Mouse (Mus musculus) mouse trophoblast stem cell (cell line): ENCODE data around the gene Lifr.

Source experiments
- in situ Hi-C, 2 experiments: fragments of 300-500 bp; cut with MseI, MboI; formaldehyde crosslinking; loops; 2 replicates in 1 of 2; 3 replicates in 1 of 2; pipeline ENCODE4 v1.15.1; 2025

The Lifr gene

GRCm38 (mm10) chr15:7080916-7081626, 9.3 kb upstream of the Lifr start:
- in situ Hi-C loops: no loop called here

- in situ Hi-C loops: no loop called here
Observed at GRCm38 (mm10) chr15:7081795-7082194, 8.6 kb upstream of the Lifr start.

- in situ Hi-C loops: no loop called here
Observed at GRCm38 (mm10) chr15:7082901-7083300, 7.5 kb upstream of the Lifr start.

- in situ Hi-C loops: no loop called here
Observed at GRCm38 (mm10) chr15:7084780-7085497, 5.5 kb upstream of the Lifr start.

GRCm38 (mm10) chr15:7088691-7089090, 1.7 kb upstream of the Lifr start:
- in situ Hi-C loops: no loop called here

GRCm38 (mm10) chr15:7092321-7092720, 1.9 kb downstream of the Lifr start:
- in situ Hi-C loops: no loop called here

GRCm38 (mm10) chr15:7099406-7099805, 9.0 kb downstream of the Lifr start:
- in situ Hi-C loops: no loop called here

GRCm38 (mm10) chr15:7100226-7100625, 9.8 kb downstream of the Lifr start:
- in situ Hi-C loops: no loop called here

GRCm38 (mm10) chr15:7103051-7103450, 12.6 kb downstream of the Lifr start:
- in situ Hi-C loops: no loop called here

GRCm38 (mm10) chr15:7105224-7105623, 14.8 kb downstream of the Lifr start:
- in situ Hi-C loops: no loop called here

- in situ Hi-C loops: no loop called here
Observed at GRCm38 (mm10) chr15:7108160-7108559, 17.7 kb downstream of the Lifr start.

GRCm38 (mm10) chr15:7112227-7112907, 22.0 kb downstream of the Lifr start:
- in situ Hi-C loops: no loop called here

- in situ Hi-C loops: no loop called here
Observed at GRCm38 (mm10) chr15:7113906-7114305, 23.5 kb downstream of the Lifr start.

GRCm38 (mm10) chr15:7115326-7116003, 25.1 kb downstream of the Lifr start:
- in situ Hi-C loops: no loop called here

GRCm38 (mm10) chr15:7116216-7116615, 25.8 kb downstream of the Lifr start:
- in situ Hi-C loops: no loop called here

GRCm38 (mm10) chr15:7116699-7117098, 26.3 kb downstream of the Lifr start:
- in situ Hi-C loops: no loop called here

- in situ Hi-C loops: no loop called here
Observed at GRCm38 (mm10) chr15:7117944-7118343, 27.5 kb downstream of the Lifr start.

GRCm38 (mm10) chr15:7118849-7119248, 28.4 kb downstream of the Lifr start:
- in situ Hi-C loops: no loop called here

GRCm38 (mm10) chr15:7119930-7120512, 29.6 kb downstream of the Lifr start:
- in situ Hi-C loops: no loop called here

- in situ Hi-C loops: no loop called here
Observed at GRCm38 (mm10) chr15:7123781-7124450, 33.5 kb downstream of the Lifr start.

- in situ Hi-C loops: loop anchor here (25.0 kb wide), 2 partner anchors 214 to 311 kb away; no protein-coding TSS in a partner anchor
Observed at GRCm38 (mm10) chr15:7126171-7126570, 35.8 kb downstream of the Lifr start.
